Mouse (Mus musculus): ENCODE data around the gene Fkbp3. TPM values are rescaled to one million over a fixed set of nuclear protein-coding genes. Genes with fewer than 3 reads are reported as not detected.

Gene Fkbp3
- polyA plus RNA-seq, 1 experiment from 2014 or later: 438 TPM

Other genes with a start within 250 kb of the Fkbp3 start
- gene Gm527, start 156.1 kb downstream of the Fkbp3 start, polyA plus RNA-seq (2015; fragmentation: Nextera tagmentation; extraction: Ambion mirVana): 1.3 and 4.8 TPM in 2 replicates
- 27.8 and 29.0 TPM in 2 replicates for gene Klhl28, start 108.5 kb downstream of the Fkbp3 start, polyA plus RNA-seq (2015; fragmentation: Nextera tagmentation; extraction: Ambion mirVana)
- gene Togaram1, start 108.2 kb downstream of the Fkbp3 start, polyA plus RNA-seq (2015; fragmentation: Nextera tagmentation; extraction: Ambion mirVana): 23.0 and 26.5 TPM in 2 replicates
- gene Prpf39, start 37.7 kb downstream of the Fkbp3 start, polyA plus RNA-seq (2015; fragmentation: Nextera tagmentation; extraction: Ambion mirVana): 52.7 and 57.6 TPM in 2 replicates
- gene Fancm, start 1.6 kb upstream of the Fkbp3 start, polyA plus RNA-seq (2015; fragmentation: Nextera tagmentation; extraction: Ambion mirVana): 10.2 and 11.5 TPM in 2 replicates
- gene Mis18bp1, start 98.6 kb upstream of the Fkbp3 start, polyA plus RNA-seq (2015; fragmentation: Nextera tagmentation; extraction: Ambion mirVana): 33.3 and 34.4 TPM in 2 replicates
- gene Wdr20rt, start 151.5 kb upstream of the Fkbp3 start, polyA plus RNA-seq (2015; fragmentation: Nextera tagmentation; extraction: Ambion mirVana): not detected in 2 replicates

Measured in forebrain, embryonic 15.5 days (tissue).